Mouse (Mus musculus) cerebellum, adult 2 months (tissue): ENCODE data around the gene Ugt1a5.

Source experiments
- CTCF ChIP-seq: fragments of 200-500 bp; IDR thresholded peaks from 2 replicates; pipeline ENCODE4 v1.5.1; 2011; ENCODE audit warnings: low read depth, mild to moderate bottlenecking, control low read depth, low read length, moderate library complexity, borderline replicate concordance; ENCODE audit not compliant: insufficient read depth
- POLR2A ChIP-seq: fragments of 200-500 bp; IDR thresholded peaks from 2 replicates; pipeline ENCODE4 v1.6.1; 2011; ENCODE audit warnings: low read length, control low read depth, borderline replicate concordance; ENCODE audit not compliant: insufficient read depth

- no peak for TF ChIP-seq POLR2A
- TF ChIP-seq CTCF: no peak
Observed at GRCm38 (mm10) chr1:88158430-88158829, 7.4 kb upstream of the Ugt1a5 start.
